Mouse (Mus musculus): ENCODE measurements around the gene Mtf1.

Gene Mtf1

GRCm38 (mm10) chr4:124802309-124803260, 681 bp downstream of the Mtf1 start:
- peak; percentile 87 to 94 for DNase-seq (ENCODE audit: low spot score in 2 of 2)

DNA sequence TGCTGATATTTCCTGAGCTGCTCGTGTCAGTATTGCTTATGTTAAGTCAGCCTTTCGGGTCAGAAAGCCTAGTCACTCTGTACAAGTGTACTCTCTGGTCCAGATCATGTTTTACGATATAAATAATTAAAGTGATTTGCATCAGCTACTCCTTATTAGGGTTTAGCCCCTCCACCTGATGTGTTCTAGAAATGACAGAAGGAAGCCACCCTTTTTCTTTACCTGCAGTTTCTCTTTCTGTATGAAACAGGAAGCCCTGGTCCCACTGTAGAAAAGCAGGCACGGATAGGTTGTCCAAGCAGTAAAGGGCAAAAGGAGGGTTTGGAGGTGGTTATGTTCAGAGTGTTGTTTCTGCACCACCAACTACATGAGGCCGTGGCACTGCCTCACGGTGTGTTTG, 1.5 kb downstream of the Mtf1 start:
- DNase-seq (ENCODE audit: low spot score in 2 of 2), result no peak

GRCm38 (mm10) chr4:124808511-124808910, 6.6 kb downstream of the Mtf1 start:
- DNase-seq (ENCODE audit: low spot score in 2 of 2), result no peak

- no peak for DNase-seq (ENCODE audit: low spot score in 2 of 2)
These were observed 7.4 kb downstream of the Mtf1 start for GRCm38 (mm10) chr4:124809136-124809883.

- no peak for DNase-seq (ENCODE audit: low spot score in 2 of 2)
These were observed 8.2 kb downstream of the Mtf1 start for GRCm38 (mm10) chr4:124810056-124810455.

GRCm38 (mm10) chr4:124811347-124811975, 9.6 kb downstream of the Mtf1 start:
- peak in 1 of 2 experiments; percentile 30 for DNase-seq (ENCODE audit: low spot score in 2 of 2)

GRCm38 (mm10) chr4:124815901-124816300, 14.0 kb downstream of the Mtf1 start:
- no peak for DNase-seq (ENCODE audit: low spot score in 2 of 2)

DNA sequence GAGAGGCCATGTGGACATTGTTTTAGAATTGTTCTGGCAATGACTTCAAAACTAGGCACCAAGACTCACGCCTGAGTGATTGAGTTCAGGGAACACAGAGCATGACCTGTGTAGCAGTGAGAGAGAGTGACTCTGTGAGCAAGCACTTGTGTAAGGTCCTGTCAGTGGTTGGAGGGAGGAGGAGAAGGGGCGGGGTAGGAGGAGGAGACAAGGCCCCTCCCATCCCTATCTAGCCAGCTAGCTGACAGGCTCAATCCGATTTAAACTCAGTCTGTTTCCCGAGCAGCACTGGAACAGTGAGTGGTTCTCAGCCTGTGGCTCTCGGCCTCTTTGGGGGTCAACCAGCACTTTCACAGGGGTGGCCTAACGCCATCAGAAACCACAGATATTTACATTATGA, 15.9 kb downstream of the Mtf1 start:
- no peak for DNase-seq (ENCODE audit: low spot score in 2 of 2)

GRCm38 (mm10) chr4:124818832-124819231, 16.9 kb downstream of the Mtf1 start:
- no peak for DNase-seq (ENCODE audit: low spot score in 2 of 2)

GRCm38 (mm10) chr4:124824967-124825366, 23.1 kb downstream of the Mtf1 start:
- no peak for DNase-seq (ENCODE audit: low spot score in 2 of 2)

- DNase-seq (ENCODE audit: low spot score in 2 of 2), result no peak
These were observed 23.6 kb downstream of the Mtf1 start for GRCm38 (mm10) chr4:124825371-124825965.

DNA sequence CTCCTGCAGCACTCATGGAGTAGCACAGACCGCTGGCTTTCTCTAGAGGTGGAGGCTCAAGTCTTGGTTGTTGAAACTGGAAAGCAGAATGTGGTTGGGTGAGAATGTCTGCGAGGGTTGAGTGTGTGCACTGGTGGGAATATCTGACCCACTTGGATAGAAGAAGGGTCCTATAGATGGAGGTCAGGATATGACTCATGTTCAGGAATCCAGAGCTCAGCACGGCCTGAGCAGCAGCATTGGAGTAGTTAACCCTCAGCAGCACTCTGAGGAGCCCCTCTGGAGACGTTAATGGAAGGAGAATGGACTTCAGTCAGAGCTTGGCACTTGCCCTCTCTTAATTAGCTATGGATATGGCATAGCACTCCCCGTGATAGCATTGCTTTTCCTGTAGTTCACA, 27.8 kb downstream of the Mtf1 start:
- no peak for DNase-seq (ENCODE audit: low spot score in 2 of 2)

- no peak for DNase-seq (ENCODE audit: low spot score in 2 of 2)
These were observed 30.9 kb downstream of the Mtf1 start for GRCm38 (mm10) chr4:124832796-124833195.

- DNase-seq (ENCODE audit: low spot score in 2 of 2), result no peak
These were observed 36.3 kb downstream of the Mtf1 start for GRCm38 (mm10) chr4:124838035-124838700.

GRCm38 (mm10) chr4:124840998-124841397, 39.1 kb downstream of the Mtf1 start:
- no peak for DNase-seq (ENCODE audit: low spot score in 2 of 2)

DNA sequence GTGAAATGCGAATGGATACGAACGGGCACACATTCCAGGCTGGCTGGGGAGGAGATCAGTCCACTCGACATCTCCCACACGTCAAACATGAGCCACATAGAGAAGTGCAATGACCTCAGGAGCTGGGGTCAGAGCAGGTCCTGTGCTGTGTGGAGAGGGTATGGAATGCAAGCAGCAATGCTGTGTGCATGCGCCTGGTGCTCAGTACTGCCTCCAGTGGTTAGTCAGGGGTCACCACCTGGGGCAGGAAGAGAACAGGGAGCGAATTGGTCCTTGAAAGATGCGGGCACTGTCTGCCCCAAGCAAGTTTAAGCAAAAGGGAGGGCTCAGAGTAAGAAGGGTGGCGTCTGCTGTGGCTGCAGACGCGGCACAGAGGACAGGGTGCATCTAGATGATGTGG, 41.6 kb downstream of the Mtf1 start:
- DNase-seq (ENCODE audit: low spot score in 2 of 2), result no peak

DNA sequence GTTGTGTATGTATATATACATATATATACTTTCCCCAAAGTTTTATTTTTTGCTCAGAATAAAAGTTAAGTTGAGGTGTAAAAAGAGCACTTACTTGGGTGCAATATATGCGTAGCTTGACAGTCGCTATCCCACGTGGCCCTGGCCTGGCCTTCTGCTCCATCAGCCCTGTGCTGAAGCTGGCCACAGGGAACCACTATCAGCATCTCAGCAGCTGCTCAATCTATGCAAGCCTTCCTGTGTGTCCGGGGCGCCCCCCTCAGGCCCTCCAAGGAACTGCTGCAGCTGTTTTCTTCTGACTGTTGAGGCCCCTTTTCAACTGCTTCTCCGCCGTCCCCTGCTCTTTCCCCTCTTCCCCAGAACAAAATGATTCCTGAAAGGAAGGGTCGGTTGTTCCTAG, 45.7 kb downstream of the Mtf1 start:
- peak; percentile 81 to 87 for DNase-seq (ENCODE audit: low spot score in 2 of 2)

GRCm38 (mm10) chr4:124849631-124850260, 47.8 kb downstream of the Mtf1 start:
- peak; percentile 47 to 55 for DNase-seq (ENCODE audit: low spot score in 2 of 2)

GRCm38 (mm10) chr4:124850261-124850913, 48.5 kb downstream of the Mtf1 start, which contains the start of gene Yrdc:
Yrdc (plus strand) TSS chr4:124850679.
- DNase-seq (ENCODE audit: low spot score in 2 of 2), result peak; percentile 86 to 87

Data from frontal cortex, postnatal 25 days (tissue).